Mouse (Mus musculus) bone marrow, adult 2 months (tissue): ENCODE measurements at regions not wholly inside any gene's neighbourhood (a gene's known extent, or its start where the extent isn't known, plus 50 kb on each side); places are given as distances from the start of the nearest gene placed in this dataset.

Experiments used
- H3K27ac ChIP-seq: fragments of 200-500 bp; 2 replicates; pipeline ENCODE4 v1.5.1; 2012; ENCODE audit warnings: low read depth, mild to moderate bottlenecking, control low read depth, inconsistent platforms, low read length; ENCODE audit not compliant: control insufficient read depth, poor library complexity, insufficient read depth
- H3K4me1 ChIP-seq: fragments of 200-500 bp; 2 replicates; pipeline ENCODE4 v1.6.1; 2011; ENCODE audit warnings: low read length; ENCODE audit not compliant: control insufficient read depth, insufficient read depth
- H3K4me3 ChIP-seq: fragments of 200-500 bp; replicated peaks from 2 replicates; pipeline ENCODE3; 2011; ENCODE audit warnings: mild to moderate bottlenecking, low read depth, low read length, control low read depth; ENCODE audit not compliant: control insufficient read depth
- CTCF ChIP-seq: fragments of 200-500 bp; IDR thresholded peaks from 2 replicates; pipeline ENCODE4 v1.5.1; 2011; ENCODE audit warnings: low read length, control low read depth; ENCODE audit not compliant: control insufficient read depth, insufficient read depth
- POLR2A ChIP-seq: fragments of 200-500 bp; IDR thresholded peaks from 2 replicates; pipeline ENCODE4 v1.6.1; 2011; ENCODE audit warnings: low read depth, mild to moderate bottlenecking, control low read depth, low read length, borderline replicate concordance; ENCODE audit not compliant: control insufficient read depth
- WGBS: fragments of 180-500 bp; shearing (Covaris S2); methylation state at CpG from one replicate; pipeline ENCODE4 v1.1.7; 2018; 5-methylcytosine and 5-hydroxymethylcytosine counted together

GRCm38 (mm10) chr13:84759061-84759460 lies 430.1 kb upstream of the Ccnh start:
- no peak for TF ChIP-seq CTCF
- Histone ChIP-seq H3K4me3 (no peak overlapping the region), H3K4me1 (no peaks in the 10 kb centered on the region), H3K27ac (no peak overlapping the region)
- WGBS, result 65% methylated on average over 7 of the region's 7 CpGs

- Histone ChIP-seq H3K4me3 (no peak overlapping the region), H3K4me1 (no peaks in the 10 kb centered on the region), H3K27ac (no peak overlapping the region)
- 75% methylated on average over 3 of the region's 3 CpGs for WGBS
- no peak for TF ChIP-seq CTCF
- no peak for TF ChIP-seq POLR2A
Observed at GRCm38 (mm10) chr13:84760471-84760870, 428.7 kb upstream of the Ccnh start.

- TF ChIP-seq CTCF (no peak), POLR2A (no peak)
- WGBS, result 58% methylated on average over 8 of the region's 8 CpGs
- Histone ChIP-seq H3K4me1 (no peaks in the 10 kb centered on the region), H3K27ac (no peak overlapping the region), H3K4me3 (no peak overlapping the region)
Observed at GRCm38 (mm10) chr13:84760978-84761377, 428.2 kb upstream of the Ccnh start.

- WGBS, result 67% methylated on average over 4 of the region's 4 CpGs
Observed at GRCm38 (mm10) chr13:84761821-84762220, 427.4 kb upstream of the Ccnh start.

GRCm38 (mm10) chr13:84763916-84764315 lies 425.3 kb upstream of the Ccnh start:
- TF ChIP-seq POLR2A (no peak), CTCF (no peak)
- 85% methylated on average over 1 of the region's 1 CpGs for WGBS
- H3K4me3 ChIP-seq, result no peak overlapping the region
- H3K27ac ChIP-seq, result no peak overlapping the region
- H3K4me1 ChIP-seq, result no peaks in the 10 kb centered on the region

More at GRCm38 (mm10) chr13:84761821-84762220, 427.4 kb upstream of the Ccnh start:
- TF ChIP-seq CTCF, result no peak
- TF ChIP-seq POLR2A, result no peak
- H3K4me1 ChIP-seq, result no peaks in the 10 kb centered on the region
- H3K4me3 ChIP-seq, result no peak overlapping the region
- no peak overlapping the region for H3K27ac ChIP-seq

- whole genome bisulfite sequencing, result 45% methylated on average over 2 of the region's 2 CpGs
- H3K4me1 ChIP-seq, result no peaks in the 10 kb centered on the region
- H3K4me3 ChIP-seq, result no peak overlapping the region
- no peak for TF ChIP-seq POLR2A
- TF ChIP-seq CTCF, result no peak
- H3K27ac ChIP-seq, result no peak overlapping the region
Observed at GRCm38 (mm10) chr13:84771956-84772355, 417.3 kb upstream of the Ccnh start.

GRCm38 (mm10) chr13:84783017-84783937 lies 405.9 kb upstream of the Ccnh start:
- no peaks in the 10 kb centered on the region for H3K4me1 ChIP-seq
- TF ChIP-seq POLR2A (no peak), CTCF (no peak)
- H3K4me3 ChIP-seq, result no peak overlapping the region
- H3K27ac ChIP-seq, result no peak overlapping the region
- 33% methylated on average over 4 of the region's 4 CpGs for WGBS

- Histone ChIP-seq H3K4me3 (no peak overlapping the region), H3K4me1 (no peaks in the 10 kb centered on the region), H3K27ac (no peak overlapping the region)
- 65% methylated on average over 3 of the region's 3 CpGs for whole genome bisulfite sequencing
- TF ChIP-seq CTCF (no peak), POLR2A (no peak)
Observed at GRCm38 (mm10) chr13:84804241-84804980, 384.8 kb upstream of the Ccnh start.
